Mouse (Mus musculus) neural tube, embryonic 14.5 days (tissue): Measurements from ENCODE around the gene Sbp. TPM values are rescaled to one million over a fixed set of nuclear protein-coding genes. Genes with fewer than 3 reads are reported as not detected.

Experiments
- polyA plus RNA-seq: library from polyadenylated mRNA; unstranded; fragments of >200 nt; fragmentation: Nextera tagmentation; extraction: Ambion mirVana; gene quantifications from 2 replicates; pipeline ENCODE4 v1.2.1, GENCODE M21; 2014

The Sbp gene
- polyA plus RNA-seq, 1 experiment from 2014 or later: not detected

Other genes starting within 250 kb of the Sbp start
- 0.21 and 0.52 TPM in 2 replicates for gene 1520401A03Rik, start 218.9 kb upstream of the Sbp start, polyA plus RNA-seq
- 13.0 and 14.3 TPM in 2 replicates for gene Pkmyt1, start 215.3 kb upstream of the Sbp start, polyA plus RNA-seq
- 49.6 and 51.4 TPM in 2 replicates for gene Paqr4, start 200.8 kb upstream of the Sbp start, polyA plus RNA-seq
- 0.93 and 1.2 TPM in 2 replicates for gene Kremen2, start 195.8 kb upstream of the Sbp start, polyA plus RNA-seq
- gene Flywch1, start 170.1 kb upstream of the Sbp start, polyA plus RNA-seq: 192 and 216 TPM in 2 replicates
- gene Flywch2, start 155.6 kb upstream of the Sbp start, polyA plus RNA-seq: 69.9 and 96.5 TPM in 2 replicates
- 471 and 524 TPM in 2 replicates for gene Srrm2, start 151.1 kb upstream of the Sbp start, polyA plus RNA-seq
- gene Elob, start 112.5 kb upstream of the Sbp start, polyA plus RNA-seq: 1,182 and 1,322 TPM in 2 replicates
- gene Prss33, start 105.6 kb upstream of the Sbp start, polyA plus RNA-seq: not detected in 2 replicates
- gene Prss32, start 97.8 kb upstream of the Sbp start, polyA plus RNA-seq: not detected in 2 replicates
- 0.68 and 0.96 TPM in 2 replicates for gene Prss41, start 97.5 kb upstream of the Sbp start, polyA plus RNA-seq
- gene Prss21, start 73.6 kb upstream of the Sbp start, polyA plus RNA-seq: not detected in 2 replicates
- gene Dcpp1, start 60.8 kb upstream of the Sbp start, polyA plus RNA-seq: not detected in 2 replicates
- not detected in 2 replicates for gene Dcpp2, start 60.8 kb upstream of the Sbp start, polyA plus RNA-seq
- gene Dcpp3, start 24.2 kb upstream of the Sbp start, polyA plus RNA-seq: not detected in 2 replicates
- not detected in 2 replicates for gene Sbpl, start 13.6 kb downstream of the Sbp start, polyA plus RNA-seq
- gene Prss30, start 38.9 kb downstream of the Sbp start, polyA plus RNA-seq: 0.31 TPM in 1 of 2 replicates, not detected in the other
- gene Prss22, start 56.4 kb downstream of the Sbp start, polyA plus RNA-seq: not detected in 2 replicates
- gene Prss27, start 96.5 kb downstream of the Sbp start, polyA plus RNA-seq: 0.16 and 0.21 TPM in 2 replicates
- gene Kctd5, start 131.8 kb downstream of the Sbp start, polyA plus RNA-seq: 70.3 and 79.2 TPM in 2 replicates
- 80.5 and 83.9 TPM in 2 replicates for gene Pdpk1, start 209.3 kb downstream of the Sbp start, polyA plus RNA-seq
- 28.8 and 31.6 TPM in 2 replicates for gene Amdhd2, start 222.1 kb downstream of the Sbp start, polyA plus RNA-seq
- gene Atp6v0c, start 228.0 kb downstream of the Sbp start, polyA plus RNA-seq: 1,444 and 1,794 TPM in 2 replicates